Mouse (Mus musculus): ENCODE data around the gene Cby3.
"Not testable (repeated sequence)": the region's sequence is repeated elsewhere in the genome, so short reads cannot be mapped to it uniquely, and the experiment has no call there.

Gene Cby3

GRCm38 (mm10) chr11:50354162-50354561 lies at the start of gene Cby3:
Gene Cby3 (plus strand): TSS chr11:50354462.
- DNase-seq (ENCODE audit: low spot score): no peak

GRCm38 (mm10) chr11:50312803-50313202 lies 41.5 kb upstream of the Cby3 start:
- DNase-seq (ENCODE audit: low spot score): no peak

DNA sequence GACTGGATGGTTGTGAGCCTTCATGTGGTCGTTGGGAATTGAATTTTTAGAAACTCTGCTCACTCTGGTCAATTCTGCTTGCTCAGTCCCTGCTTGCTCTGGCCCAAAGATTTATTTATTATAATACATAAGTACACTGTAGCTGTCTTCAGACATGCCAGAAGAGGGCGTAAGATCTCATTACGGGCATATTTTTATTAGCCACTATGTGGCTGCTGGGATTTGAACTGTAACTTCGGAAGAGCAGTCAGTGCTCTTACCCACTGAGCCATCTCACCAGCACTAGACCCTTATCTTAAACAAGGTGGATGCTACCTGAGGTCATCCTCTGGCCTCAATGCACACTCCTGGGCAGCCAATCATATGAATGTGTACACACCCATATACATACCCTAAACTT lies 34.9 kb upstream of the Cby3 start:
- DNase-seq (ENCODE audit: low spot score): not testable (repeated sequence)

DNA sequence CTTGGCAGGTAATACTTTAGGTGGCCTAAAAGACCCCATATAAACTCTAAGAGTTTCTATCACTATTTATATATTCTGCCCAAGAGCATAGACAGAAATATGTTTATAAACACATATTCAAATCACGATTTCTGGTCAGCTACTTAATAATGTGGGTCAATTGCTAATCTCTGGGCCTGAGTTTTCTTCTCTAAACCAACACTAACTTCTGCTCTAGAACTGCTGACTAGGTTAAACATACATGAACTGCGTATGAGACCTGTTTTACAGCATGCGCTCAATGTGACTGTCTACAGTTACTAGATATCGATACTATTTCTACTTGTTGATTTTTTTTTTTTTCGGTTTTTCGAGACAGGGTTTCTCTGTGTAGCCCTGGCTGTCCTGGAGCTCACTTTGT lies 33.0 kb upstream of the Cby3 start:
- DNase-seq (ENCODE audit: low spot score): no peak

DNA sequence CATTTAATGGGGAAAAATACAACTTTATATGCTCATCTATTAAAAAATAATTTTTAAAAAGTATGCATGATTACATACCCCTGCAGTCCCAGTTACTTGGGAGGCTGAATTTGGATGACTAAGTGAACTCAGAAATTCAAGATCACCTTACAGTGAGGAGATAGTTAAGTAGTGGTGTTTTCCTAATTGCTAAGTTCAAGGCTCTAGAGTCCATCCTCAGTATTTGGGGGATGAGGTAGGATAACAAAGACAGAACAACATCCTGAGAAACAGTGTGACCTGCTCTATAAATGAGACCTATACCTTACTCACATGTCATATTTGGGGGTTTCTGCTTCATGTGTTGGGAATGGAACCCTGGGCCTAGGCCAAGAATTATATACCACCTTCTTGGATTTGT lies 31.9 kb upstream of the Cby3 start:
- DNase-seq (ENCODE audit: low spot score): no peak

DNA sequence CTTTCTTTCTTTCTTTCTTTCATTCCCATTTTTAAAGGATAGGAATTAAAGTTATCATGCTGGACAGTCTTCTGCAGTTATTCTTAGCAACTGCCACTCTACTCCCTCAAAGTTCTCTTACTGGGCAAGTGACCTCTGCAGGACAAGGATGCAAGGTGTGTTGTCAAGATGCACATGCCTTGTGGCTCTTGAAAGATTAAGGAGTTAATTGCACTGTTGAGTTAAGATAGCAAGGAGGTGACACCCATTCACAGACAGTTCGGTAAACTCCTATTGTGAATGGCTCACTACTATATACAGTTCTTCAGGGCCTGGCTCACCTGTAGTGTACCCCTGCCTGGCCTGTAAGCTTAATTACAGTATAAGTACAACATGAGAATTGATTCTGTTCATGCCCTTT lies 30.4 kb upstream of the Cby3 start:
- DNase-seq (ENCODE audit: low spot score): no peak

DNA sequence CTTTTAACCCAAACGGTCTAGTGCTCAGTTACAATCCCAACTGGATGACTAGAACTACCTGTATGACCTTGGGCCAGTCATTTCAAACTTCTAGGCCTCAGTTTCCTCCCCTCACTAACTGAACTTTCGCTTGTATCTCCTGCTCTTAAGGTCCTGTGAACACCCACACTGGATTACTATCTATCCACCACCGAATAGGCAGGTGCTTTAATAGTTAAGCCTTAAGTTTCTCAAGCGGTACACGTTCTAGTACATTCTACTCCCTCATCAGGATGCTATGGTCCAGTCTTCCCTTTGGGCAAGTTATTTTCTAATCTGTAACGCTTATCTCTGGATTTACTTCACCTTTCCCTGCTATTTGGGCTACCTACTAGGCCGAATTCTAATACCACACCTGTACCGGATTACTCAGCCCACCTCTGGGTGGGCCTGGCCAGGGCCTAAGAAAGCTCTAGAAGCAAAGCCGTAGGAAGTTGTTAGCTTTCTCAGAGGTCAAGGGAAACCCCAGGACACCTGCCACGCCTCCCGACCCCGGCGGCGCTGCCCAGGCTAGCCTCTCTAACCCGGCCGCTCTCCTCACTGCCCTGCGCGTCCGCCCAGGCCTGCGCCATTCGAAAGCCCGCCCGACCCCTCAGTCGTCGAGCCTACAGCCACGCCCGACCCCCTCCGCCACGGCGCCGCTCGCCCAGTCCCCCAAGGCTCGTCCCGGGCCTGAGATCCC lies 29.4 kb upstream of the Cby3 start:
- no peak for DNase-seq (ENCODE audit: low spot score)

GRCm38 (mm10) chr11:50325496-50326301 lies 28.6 kb upstream of the Cby3 start, which contains the start of gene Canx:
Gene Canx (minus strand): TSS chr11:50325673.
- DNase-seq (ENCODE audit: low spot score): peak; percentile 95

GRCm38 (mm10) chr11:50326302-50326966 lies 27.8 kb upstream of the Cby3 start:
- DNase-seq (ENCODE audit: low spot score): no peak

DNA sequence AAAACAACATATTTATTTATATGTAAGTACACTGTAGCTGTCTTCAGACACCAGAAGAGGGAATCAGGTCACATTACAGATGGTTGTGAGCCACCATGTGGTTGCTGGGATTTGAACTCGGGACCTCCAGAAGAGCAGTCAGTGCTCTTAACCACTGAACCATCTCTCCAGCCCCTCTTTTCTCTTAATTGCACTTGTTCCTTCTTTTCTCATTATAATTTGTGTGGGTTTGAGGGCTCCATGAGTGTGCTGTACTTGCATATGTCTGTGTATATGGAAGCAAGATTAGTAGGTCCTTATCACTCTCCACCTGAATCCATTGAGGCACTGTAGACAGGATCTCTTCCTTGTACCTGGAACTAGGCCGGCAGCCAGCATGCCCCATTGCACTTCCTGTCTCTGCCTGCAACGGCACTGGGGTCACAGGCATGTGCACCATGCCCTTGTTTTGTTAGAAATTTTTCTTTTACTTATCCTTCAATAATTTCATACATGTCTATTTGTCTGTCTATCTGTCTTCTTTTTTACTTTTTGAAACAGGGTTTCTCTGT lies 26.1 kb upstream of the Cby3 start:
- no peak for DNase-seq (ENCODE audit: low spot score)

DNA sequence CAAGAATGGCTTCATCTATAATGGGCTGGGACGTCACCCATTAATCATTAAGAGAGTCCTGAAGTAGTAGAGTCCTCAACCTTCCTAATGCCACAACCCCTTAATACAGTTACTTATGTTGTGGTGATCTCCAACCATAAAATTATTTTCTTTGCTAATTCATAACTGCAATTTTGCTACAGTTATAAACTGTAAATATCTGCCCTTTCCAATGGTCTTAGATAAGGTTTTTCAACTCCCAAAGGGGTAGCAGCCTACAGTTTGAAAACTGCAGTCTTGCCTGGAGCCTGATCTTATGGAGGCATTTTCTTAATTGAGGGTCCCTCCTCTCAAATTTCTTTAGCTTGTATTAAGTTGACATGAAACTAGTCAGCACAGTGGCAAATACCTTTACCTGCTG lies 24.9 kb upstream of the Cby3 start:
- no peak for DNase-seq (ENCODE audit: low spot score)

DNA sequence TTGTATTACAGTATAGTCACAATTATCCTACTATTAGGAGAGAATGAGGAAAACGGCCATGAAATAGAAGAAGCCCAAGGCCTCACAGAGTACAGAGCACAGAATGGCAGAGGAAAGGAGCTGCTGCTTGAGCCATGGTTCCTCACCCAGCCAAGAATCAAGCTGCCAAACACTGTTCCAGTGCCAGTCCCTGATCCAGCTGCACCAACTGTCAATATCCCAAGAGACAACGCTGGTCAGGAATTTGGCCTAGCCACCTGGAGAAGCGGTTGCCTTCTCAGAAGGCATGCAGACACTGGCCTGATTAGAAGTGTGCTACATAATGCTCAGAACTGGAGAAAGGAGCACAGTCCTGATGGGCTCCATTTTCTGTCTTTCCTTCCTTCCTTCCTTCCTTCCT lies 21.1 kb upstream of the Cby3 start:
- DNase-seq (ENCODE audit: low spot score): no peak

DNA sequence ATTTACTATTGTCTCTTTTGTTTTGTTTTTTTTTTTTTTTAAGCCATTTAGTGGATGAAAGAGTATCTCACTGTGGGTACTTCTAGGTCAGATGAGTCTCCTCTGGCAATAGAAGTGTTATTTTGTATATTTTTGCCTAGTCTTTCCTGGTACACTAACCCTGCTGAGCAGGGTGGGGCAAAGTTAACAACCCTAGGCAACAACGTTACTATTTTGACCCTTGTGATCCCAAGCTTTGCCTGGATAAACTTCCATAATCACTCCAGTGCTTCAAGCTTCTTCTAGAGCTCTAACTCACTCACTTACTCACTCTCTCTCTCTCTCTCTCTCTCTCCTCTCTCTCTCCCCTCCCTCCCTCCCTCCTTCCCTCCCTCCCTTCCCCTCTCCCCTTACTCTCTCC lies 18.1 kb upstream of the Cby3 start:
- no peak for DNase-seq (ENCODE audit: low spot score)

DNA sequence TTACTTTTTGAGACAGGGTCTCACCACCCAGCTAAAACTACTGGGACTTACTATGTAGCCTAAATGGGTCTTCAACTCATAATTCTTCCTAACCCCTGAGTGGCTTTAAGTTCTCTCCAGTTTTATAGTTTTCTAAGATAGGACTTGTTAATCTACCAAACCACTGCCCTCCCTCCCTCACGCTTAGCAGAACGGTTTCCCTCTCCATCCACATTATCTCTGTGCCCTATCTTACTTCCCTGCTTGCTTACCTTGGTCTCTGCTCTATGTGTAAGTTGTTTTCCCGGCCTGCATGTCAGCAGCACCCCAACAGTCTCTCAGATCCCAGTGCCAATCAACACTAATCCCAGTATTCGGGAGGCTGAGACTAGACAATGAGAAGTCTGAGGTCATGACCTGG lies 17.4 kb upstream of the Cby3 start:
- DNase-seq (ENCODE audit: low spot score): no peak

- DNase-seq (ENCODE audit: low spot score): no peak
Observed at GRCm38 (mm10) chr11:50345486-50345885, 8.8 kb upstream of the Cby3 start.

DNA sequence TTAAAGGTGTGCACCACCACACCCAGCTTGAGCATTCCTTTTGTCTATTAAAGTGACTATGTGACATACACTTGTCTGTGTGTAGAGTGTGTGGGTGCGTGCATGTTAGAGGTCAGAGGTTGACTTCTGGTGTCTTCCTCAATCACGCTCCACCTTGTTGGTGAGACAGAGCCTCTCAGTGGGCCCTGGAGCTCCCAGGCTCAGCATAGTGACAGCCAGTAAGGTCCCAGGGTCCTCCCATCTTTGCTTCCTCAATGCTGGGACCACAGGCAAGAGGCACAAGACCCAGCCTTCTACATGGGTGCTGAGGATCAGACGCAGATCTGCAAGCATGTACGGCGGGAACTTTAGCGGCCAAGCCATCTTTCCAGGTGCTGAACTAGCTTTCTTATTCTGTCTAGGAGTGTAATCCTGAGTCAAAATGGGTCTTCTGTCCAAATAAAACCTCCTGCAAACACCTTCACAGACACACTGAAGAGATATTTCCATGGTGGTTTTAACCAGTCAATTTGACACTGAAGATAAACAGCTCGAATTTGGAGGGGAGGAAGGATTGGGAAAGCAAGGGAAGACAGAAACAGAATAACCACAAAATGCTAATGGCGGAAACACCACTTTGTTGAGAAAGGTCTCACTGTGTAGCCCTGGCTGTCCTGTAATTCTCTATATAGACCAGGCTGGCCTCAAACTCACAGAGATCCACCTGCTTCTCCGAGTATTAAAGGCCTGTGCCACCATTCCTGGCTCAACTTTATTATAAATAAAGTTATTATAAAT lies 7.8 kb upstream of the Cby3 start:
- no peak for DNase-seq (ENCODE audit: low spot score)

DNA sequence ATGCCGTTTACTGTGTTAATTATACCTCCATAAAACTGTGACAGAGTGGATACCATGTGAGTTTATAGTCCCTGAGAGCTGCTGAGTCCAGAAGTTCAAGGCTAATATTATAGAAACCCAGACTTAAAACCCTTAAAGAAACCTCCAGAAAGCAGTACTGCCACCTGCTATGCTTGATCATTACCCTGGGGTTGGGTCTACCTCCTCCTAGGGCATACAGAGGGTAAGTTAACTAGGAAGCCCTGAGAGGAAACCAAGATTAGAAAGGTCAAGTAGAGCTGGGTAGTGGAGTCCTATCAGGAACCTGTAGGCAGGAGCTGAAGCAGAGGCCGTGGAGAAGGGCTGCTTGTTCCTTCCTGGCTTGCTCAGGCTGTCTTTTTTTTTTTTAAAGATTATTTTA lies 2.1 kb upstream of the Cby3 start:
- DNase-seq (ENCODE audit: low spot score): no peak

GRCm38 (mm10) chr11:50354851-50355250 lies 589 bp downstream of the Cby3 start:
- DNase-seq (ENCODE audit: low spot score): no peak

GRCm38 (mm10) chr11:50355395-50355794 lies 1.1 kb downstream of the Cby3 start:
- DNase-seq (ENCODE audit: low spot score): no peak

DNA sequence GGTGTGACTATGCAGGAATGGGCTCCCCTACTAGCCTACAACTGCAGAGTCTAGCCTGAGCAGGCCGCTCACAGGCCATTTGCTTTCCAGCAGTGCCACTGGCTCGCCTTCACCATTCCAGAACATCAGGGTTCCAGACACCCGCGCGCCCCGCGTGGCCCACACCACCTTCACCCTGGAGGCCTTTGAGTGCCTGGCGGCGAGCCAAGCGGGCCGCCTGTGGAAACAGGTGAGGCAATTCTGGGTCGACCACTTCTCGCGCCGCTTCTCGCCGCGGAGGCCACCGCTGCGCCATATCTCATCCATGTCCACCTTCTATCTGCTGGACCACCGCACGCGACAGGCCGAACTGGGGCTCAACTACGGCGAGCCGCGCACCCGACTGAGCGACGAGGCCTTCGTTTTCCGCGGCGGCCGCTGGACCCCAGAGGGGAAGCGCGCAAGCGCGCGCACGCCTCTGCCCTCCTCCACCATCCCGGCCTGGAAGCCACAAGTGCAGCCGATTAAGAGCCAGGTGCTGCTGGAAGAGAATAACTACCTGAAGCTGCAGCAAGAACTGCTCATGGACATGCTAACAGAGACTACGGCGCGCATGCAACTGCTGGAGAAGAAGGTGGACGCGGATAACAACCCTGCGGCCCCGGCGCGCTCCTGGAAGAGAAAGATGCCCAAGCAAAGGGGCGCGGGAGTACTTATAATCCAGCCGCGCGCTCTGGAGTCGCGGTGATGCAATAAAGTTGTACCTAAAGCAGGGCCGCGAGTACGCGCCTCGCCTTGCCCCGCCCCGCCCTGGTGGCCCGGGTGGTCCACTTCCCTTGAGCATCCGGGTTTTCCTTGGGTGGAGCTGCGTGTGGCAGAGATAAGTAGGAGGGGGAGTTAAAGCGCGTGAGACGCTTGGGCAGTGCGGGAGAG lies 4.9 kb downstream of the Cby3 start:
- peak; percentile 35 for DNase-seq (ENCODE audit: low spot score)

- not testable (repeated sequence) for DNase-seq (ENCODE audit: low spot score)
Observed at GRCm38 (mm10) chr11:50361282-50361681, 7.0 kb downstream of the Cby3 start.
